Mouse (Mus musculus) ES-E14 (cell line): ENCODE data around the gene Gm44973.

Source experiments
- CHD2 ChIP-seq: IDR thresholded peaks from 2 replicates; pipeline ENCODE4 v1.6.1; 2014; ENCODE audit warnings: mild to moderate bottlenecking, low read depth, low read length, inconsistent platforms
- HCFC1 ChIP-seq: IDR thresholded peaks from 2 replicates; pipeline ENCODE4 v1.6.1; 2012; ENCODE audit warnings: low read length, inconsistent platforms, borderline replicate concordance; ENCODE audit not compliant: insufficient read depth
- MAFK ChIP-seq: IDR thresholded peaks from 2 replicates; pipeline ENCODE4 v1.6.1; 2014; ENCODE audit warnings: mild to moderate bottlenecking, low read depth, low read length, inconsistent platforms; ENCODE audit not compliant: insufficient read depth
- ZC3H11A ChIP-seq: IDR thresholded peaks from 2 replicates; pipeline ENCODE4 v1.6.1; 2012; ENCODE audit warnings: low read depth, mild to moderate bottlenecking, inconsistent platforms, low read length, borderline replicate concordance
- ZNF384 ChIP-seq: IDR thresholded peaks from 2 replicates; pipeline ENCODE4 v1.6.1; 2012; ENCODE audit warnings: low read depth, low read length, inconsistent platforms

DNA sequence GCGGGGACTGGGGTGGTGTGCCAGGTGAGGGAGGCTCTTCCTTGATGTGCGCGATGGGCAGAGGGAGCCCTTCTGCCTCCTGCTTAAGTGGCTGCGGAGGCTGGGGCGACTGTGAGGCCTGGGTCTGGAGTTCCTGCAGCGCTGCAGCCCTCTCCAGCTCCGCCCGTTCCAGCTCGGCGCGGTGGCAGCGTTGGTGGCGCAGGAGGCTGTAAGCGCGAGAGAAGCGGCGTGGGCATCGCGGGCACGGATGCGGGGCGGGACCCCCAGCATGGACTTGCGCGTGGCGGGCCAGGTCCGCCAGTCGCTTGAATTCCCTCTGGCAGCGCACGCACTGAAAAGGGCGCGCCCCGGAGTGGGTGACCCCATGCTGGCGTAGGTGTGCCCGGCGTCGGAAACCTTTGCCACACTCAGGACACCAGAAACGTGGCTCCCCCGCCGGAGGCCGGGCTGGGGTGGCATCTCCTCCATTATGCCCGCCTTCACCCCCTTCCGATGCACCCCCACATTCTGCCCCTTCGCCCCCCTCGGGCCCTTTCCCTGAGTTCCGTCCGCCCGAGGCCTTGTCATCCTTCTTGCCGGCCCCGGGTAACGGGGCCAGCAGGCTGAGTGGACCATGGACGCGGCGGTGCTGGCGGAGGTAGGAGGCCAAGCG, 21.8 kb upstream of the Gm44973 start:
- TF ChIP-seq ZNF384, result no peak
- no peak for TF ChIP-seq ZC3H11A
- TF ChIP-seq HCFC1, result no peak
- TF ChIP-seq CHD2, result no peak
- TF ChIP-seq MAFK, result no peak
